Mouse (Mus musculus) retina, postnatal 1 day (tissue): ENCODE results near the gene Cox7a2l.

Source experiments
- DNase-seq: peaks from one replicate; pipeline ENCODE4 v3.0.0-alpha.2; 2012

Gene Cox7a2l

GRCm38 (mm10) chr17:83526091-83526561 is 9.0 kb upstream of the Cox7a2l start:
- peak; percentile 63 for DNase-seq

GRCm38 (mm10) chr17:83525596-83525995 is 8.5 kb upstream of the Cox7a2l start:
- DNase-seq: peak; percentile 59

- no peak for DNase-seq
Observed at GRCm38 (mm10) chr17:83524753-83525152, 7.6 kb upstream of the Cox7a2l start.

- no peak for DNase-seq
Observed at GRCm38 (mm10) chr17:83522590-83523379, 5.7 kb upstream of the Cox7a2l start.

- no peak for DNase-seq
Observed at GRCm38 (mm10) chr17:83521881-83522280, 4.8 kb upstream of the Cox7a2l start.

- peak; percentile 97 for DNase-seq
Observed at GRCm38 (mm10) chr17:83514213-83514701, 2.9 kb downstream of the Cox7a2l start.

GRCm38 (mm10) chr17:83513655-83514212 is 3.4 kb downstream of the Cox7a2l start:
- DNase-seq: no peak

GRCm38 (mm10) chr17:83512130-83512529 is 5.0 kb downstream of the Cox7a2l start:
- no peak for DNase-seq

- no peak for DNase-seq
Observed at GRCm38 (mm10) chr17:83503693-83504092, 13.4 kb downstream of the Cox7a2l start.

- DNase-seq: no peak
Observed at GRCm38 (mm10) chr17:83499692-83500091, 17.4 kb downstream of the Cox7a2l start.

- DNase-seq: no peak
Observed at GRCm38 (mm10) chr17:83498889-83499288, 18.2 kb downstream of the Cox7a2l start.

GRCm38 (mm10) chr17:83487762-83488161 is 29.4 kb downstream of the Cox7a2l start:
- peak; percentile 67 for DNase-seq

GRCm38 (mm10) chr17:83483784-83484183 is 33.3 kb downstream of the Cox7a2l start:
- DNase-seq: no peak

GRCm38 (mm10) chr17:83482817-83483536 is 34.2 kb downstream of the Cox7a2l start:
- DNase-seq: no peak

- DNase-seq: no peak
Observed at GRCm38 (mm10) chr17:83481551-83481950, 35.6 kb downstream of the Cox7a2l start.

- DNase-seq: no peak
Observed at GRCm38 (mm10) chr17:83477089-83477488, 40.0 kb downstream of the Cox7a2l start.

- no peak for DNase-seq
Observed at GRCm38 (mm10) chr17:83469586-83469985, 47.5 kb downstream of the Cox7a2l start.

GRCm38 (mm10) chr17:83466697-83467251 is 50.4 kb downstream of the Cox7a2l start:
- no peak for DNase-seq

- no peak for DNase-seq
Observed at GRCm38 (mm10) chr17:83465969-83466368, 51.2 kb downstream of the Cox7a2l start.

GRCm38 (mm10) chr17:83457271-83457670 is 59.9 kb downstream of the Cox7a2l start:
- no peak for DNase-seq

GRCm38 (mm10) chr17:83453587-83453986 is 63.5 kb downstream of the Cox7a2l start:
- no peak for DNase-seq

GRCm38 (mm10) chr17:83452451-83452850 is 64.7 kb downstream of the Cox7a2l start:
- DNase-seq: no peak
